Comparison of ENCODE assay signal across 8 mouse cellular contexts in genomic region chr4:141958188-141958587, GRCm38 (mm10). TPM values are rescaled to one million over a fixed set of nuclear protein-coding genes. Genes with fewer than 3 reads are reported as not detected.
DNase-seq lines count a peak whose midpoint lies in the region; ATAC-seq and TF ChIP-seq lines count a peak whose summit lies in the region.

No protein-coding gene starts in this region.

- no peak overlapping the region; the same call in 1 of the 2 replicates for H3K4me2 ChIP-seq in hindbrain, postnatal 0 days (ENCODE audit: low read depth, low read length)

- no peak overlapping the region for H3K4me3 ChIP-seq in hindbrain, postnatal 0 days (ENCODE audit: low read length)
- peak overlapping the region; percentile 5 for H3K4me3 ChIP-seq in megakaryocyte, embryonic 14.5 days (replicated peaks)

- no peak overlapping the region for H3K9ac ChIP-seq in hindbrain, postnatal 0 days (replicated peaks; ENCODE audit: low read length)

- H3K27ac ChIP-seq in hindbrain, postnatal 0 days, result no peak overlapping the region

- 0 out of 2 replicates have a peak, but pooled peaks cover 7% of the 10 kb centered on the region for H3K4me1 ChIP-seq in hindbrain, postnatal 0 days (ENCODE audit: insufficient read depth, low read length)
- peaks cover 13% of the 10 kb centered on the region for H3K4me1 ChIP-seq in megakaryocyte, embryonic 14.5 days

- no peaks in the 10 kb centered on the region for H3K27me3 ChIP-seq in hindbrain, postnatal 0 days (ENCODE audit: insufficient read depth, low read length)
- peaks cover 46% of the 10 kb centered on the region for H3K27me3 ChIP-seq in megakaryocyte, embryonic 14.5 days (replicated peaks)

- H3K36me3 ChIP-seq in hindbrain, postnatal 0 days (ENCODE audit: insufficient read depth, low read length), result no peaks in the 10 kb centered on the region
- H3K36me3 ChIP-seq in megakaryocyte, embryonic 14.5 days (replicated peaks; ENCODE audit: low read length), result no peaks in the 10 kb centered on the region

- intact Hi-C loops in left cerebral cortex, postnatal 10 days (cut with DNase I), result loop anchor here (1.0 kb wide), 1 partner anchor 101 kb away; no protein-coding TSS in a partner anchor

- peak; percentile 96 for TF ChIP-seq CTCF in hindbrain, postnatal 0 days (IDR thresholded peaks at IDR 0.05; ENCODE audit: low read depth)

- H3K9me3 ChIP-seq in hindbrain, postnatal 0 days (ENCODE audit: low read length), result peaks cover 8% of the 10 kb centered on the region; the same call in 1 of the 2 replicates
- peaks cover 11% of the 10 kb centered on the region; the same call in 1 of the 2 replicates for H3K9me3 ChIP-seq in megakaryocyte, embryonic 14.5 days

- ATAC-seq in activated CD4-positive, CD25-positive, alpha-beta regulatory T cell, adult 4 months, result peak; percentile 70
- peak; percentile 76 for ATAC-seq in hindbrain, postnatal 0 days
- ATAC-seq in erythroid progenitor cell, adult 5-6 weeks (replicated peaks; ENCODE audit: low FRiP score, poor library complexity, severe bottlenecking), result no peak

- WGBS in hindbrain, postnatal 0 days, result 4% methylated on average over 9 of the region's 9 CpGs

- DNase-seq in cerebellum, postnatal 36 days, result peak; percentile 69 to 73
- DNase-seq in gastrocnemius, adult 18-20 months (ENCODE audit: low spot score), result peak; percentile 71
- peak; percentile 90 for DNase-seq in hindbrain, postnatal 0 days (ENCODE audit: low spot score)
- DNase-seq in left cerebral cortex, postnatal 10 days (ENCODE audit: extremely low spot score in 1 of 2, low spot score in 2 of 2), result peak; percentile 81 to 91
- DNase-seq in right cerebral cortex, adult 2 months (ENCODE audit: low spot score in 2 of 2), result peak; percentile 84 to 86

RNA-seq across cellular contexts. Expression of gene Fhad1, which starts 56.7 kb away (rescaled TPM):
- polyA plus RNA-seq in activated CD4-positive, CD25-positive, alpha-beta regulatory T cell, adult 4 months (2017; shearing (Covaris generic)), result under 1 TPM in 1 of 2 experiments, not detected in 1; 0.85 TPM
- not detected for total RNA-seq in gastrocnemius, adult 18-20 months (2021)
- 2.0 and 16.9 TPM in 2 replicates for total RNA-seq in hindbrain, postnatal 0 days (2014; rRNA removed)
- polyA plus RNA-seq in hindbrain, postnatal 0 days (2015; fragmentation: Nextera tagmentation; extraction: Ambion mirVana), result 5.8 and 7.5 TPM in 2 replicates
- 1 to 10 TPM; 2.3 to 2.7 TPM for total RNA-seq in left cerebral cortex, postnatal 10 days (2021)
- 0.29 TPM in 1 of 2 replicates, not detected in the other for polyA plus RNA-seq in megakaryocyte, embryonic 14.5 days (2012; ENCODE audit: insufficient read depth, low replicate concordance)
- total RNA-seq in erythroid progenitor cell, adult 5-6 weeks (2015; ENCODE audit: low replicate concordance), result not detected in 2 replicates
- not detected in 2 replicates for total RNA-seq in erythroid progenitor cell, adult 5-6 weeks (2017; ENCODE audit: low replicate concordance)
